Mouse (Mus musculus) bone marrow macrophage, adult 2 months (primary cell): ENCODE results near the gene Adgrv1.
A peak's percentile ranks its signal among the peaks of the same experiment; 100 is the strongest.

Experiments
- CTCF ChIP-seq: IDR thresholded peaks from 2 replicates; pipeline ENCODE4 v1.5.1; 2012; ENCODE audit warnings: low read depth, mild to moderate bottlenecking, low read length, moderate library complexity
- POLR2A ChIP-seq: IDR thresholded peaks from 2 replicates; pipeline ENCODE4 v1.6.1; 2012; ENCODE audit warnings: mild to moderate bottlenecking, low read depth, low read length, borderline replicate concordance

DNA sequence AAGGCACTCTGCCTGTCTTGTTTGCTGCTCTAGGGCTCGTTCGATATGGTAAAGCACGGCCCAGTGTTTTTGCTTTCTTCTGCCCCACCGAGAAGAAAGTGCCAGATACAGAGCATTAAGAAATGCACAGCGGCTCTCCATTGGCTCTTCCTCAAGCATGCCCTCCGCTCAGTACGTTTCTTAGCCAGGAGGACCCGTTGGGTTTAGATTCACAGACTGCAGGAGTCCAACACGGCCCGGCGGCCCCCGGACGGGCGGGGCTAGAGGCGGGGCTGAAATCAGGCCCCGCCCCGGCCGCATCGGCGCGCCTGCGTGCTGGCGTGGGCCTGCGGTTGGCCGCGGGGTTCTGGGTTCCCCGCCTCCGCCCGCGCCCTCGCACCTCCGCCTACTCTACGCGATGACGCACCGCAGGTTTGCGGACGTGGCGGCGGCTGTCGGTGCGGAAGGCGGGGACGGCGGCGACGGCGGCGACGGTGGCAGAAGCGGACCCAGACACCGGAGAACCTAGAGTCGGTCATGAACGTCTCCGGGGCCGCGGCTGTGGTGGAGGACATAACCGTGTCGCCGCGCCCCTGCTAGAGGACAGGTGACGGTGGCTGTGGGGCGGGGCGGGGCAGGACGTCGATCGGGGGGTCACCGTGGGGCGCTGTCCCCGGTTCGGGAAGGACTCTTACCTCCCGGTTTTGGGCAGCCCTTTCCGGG lies 24.5 kb upstream of the Adgrv1 start, which contains the start of gene Lysmd3:
- 0 out of 2 replicates have a peak, but pooled peaks have one; percentile 59 for TF ChIP-seq POLR2A
- no peak for TF ChIP-seq CTCF
